Mouse (Mus musculus) embryonic facial prominence, embryonic 13.5 days (tissue): ENCODE results near the gene Gxylt2. TPM values are rescaled to one million over a fixed set of nuclear protein-coding genes. Genes with fewer than 3 reads are reported as not detected.

Experiments used
- ATAC-seq: fragments of 200-750 bp; cut with Nextera tagmentation; 2 replicates; pipeline ENCODE4 v1.8.0; 2017; ENCODE audit warnings: low read depth; ENCODE audit not compliant: insufficient number of reproducible peaks, insufficient read depth, low FRiP score, low TSS enrichment
- H3K27ac ChIP-seq: fragments of 300-500 bp; sonication (generic); 2 replicates; pipeline ENCODE4 v1.5.1; 2015; ENCODE audit warnings: moderate library complexity, mild to moderate bottlenecking, inconsistent platforms
- H3K27me3 ChIP-seq: fragments of 300-500 bp; sonication (generic); 2 replicates; pipeline ENCODE4 v1.6.1; 2015; ENCODE audit warnings: mild to moderate bottlenecking, inconsistent platforms
- H3K36me3 ChIP-seq: fragments of 300-500 bp; sonication (generic); 2 replicates; pipeline ENCODE4 v1.6.1; 2015; ENCODE audit warnings: mild to moderate bottlenecking, inconsistent platforms
- H3K4me1 ChIP-seq: fragments of 300-500 bp; sonication (generic); 2 replicates; pipeline ENCODE4 v1.6.1; 2015; ENCODE audit warnings: inconsistent platforms
- H3K4me2 ChIP-seq: fragments of 300-500 bp; sonication (generic); 2 replicates; pipeline ENCODE4 v1.6.1; 2015; ENCODE audit warnings: moderate library complexity, mild to moderate bottlenecking, inconsistent platforms
- H3K4me3 ChIP-seq: fragments of 300-500 bp; sonication (generic); 2 replicates; pipeline ENCODE4 v1.5.1; 2015; ENCODE audit warnings: mild to moderate bottlenecking, inconsistent platforms
- H3K9ac ChIP-seq: fragments of 300-500 bp; sonication (generic); 2 replicates; pipeline ENCODE4 v1.6.1; 2015; ENCODE audit warnings: mild to moderate bottlenecking, inconsistent platforms
- H3K9me3 ChIP-seq: fragments of 300-500 bp; sonication (generic); 2 replicates; pipeline ENCODE4 v1.6.1; 2016; ENCODE audit warnings: inconsistent platforms
- WGBS: fragments of 180-500 bp; shearing (Covaris S2); methylation state at CpG from one replicate; pipeline ENCODE4 v1.1.7; 2015; ENCODE audit warnings: mixed read lengths; 5-methylcytosine and 5-hydroxymethylcytosine counted together
- polyA plus RNA-seq: library from polyadenylated mRNA; unstranded; fragments of >200 nt; fragmentation: Nextera tagmentation; extraction: Ambion mirVana; gene quantifications from 2 replicates; pipeline ENCODE4 v1.2.1, GENCODE M21; 2015

The Gxylt2 gene
- polyA plus RNA-seq, 1 experiment from 2014 or later, result 33.2 TPM

- WGBS, result 63% methylated on average over 10 of the region's 10 CpGs
These were observed 96.0 kb downstream of the Gxylt2 start for GRCm38 (mm10) chr6:100800497-100800955.

GRCm38 (mm10) chr6:100802381-100803083 lies 98.0 kb downstream of the Gxylt2 start:
- Histone ChIP-seq H3K4me1 (peaks cover 9% of the 10 kb centered on the region; the same call in 1 of the 2 replicates), H3K9ac (no peak overlapping the region), H3K36me3 (peaks cover 58% of the 10 kb centered on the region), H3K27me3 (no peaks in the 10 kb centered on the region), H3K4me3 (no peak overlapping the region), H3K9me3 (no peaks in the 10 kb centered on the region), H3K27ac (no peak overlapping the region), H3K4me2 (no peak overlapping the region)
- 67% methylated on average over 13 of the region's 13 CpGs for WGBS
- ATAC-seq, result no peak

More at GRCm38 (mm10) chr6:100800497-100800955, 96.0 kb downstream of the Gxylt2 start:
- Histone ChIP-seq H3K4me1 (peaks cover 14% of the 10 kb centered on the region; the same call in 1 of the 2 replicates), H3K36me3 (peaks cover 57% of the 10 kb centered on the region), H3K4me3 (no peak overlapping the region), H3K4me2 (no peak overlapping the region), H3K27me3 (no peaks in the 10 kb centered on the region), H3K9ac (no peak overlapping the region), H3K27ac (no peak overlapping the region), H3K9me3 (no peaks in the 10 kb centered on the region)
- ATAC-seq, result no peak

GRCm38 (mm10) chr6:100803250-100803649 lies 98.7 kb downstream of the Gxylt2 start:
- Histone ChIP-seq H3K9me3 (no peaks in the 10 kb centered on the region), H3K4me2 (no peak overlapping the region), H3K36me3 (peaks cover 51% of the 10 kb centered on the region), H3K9ac (no peak overlapping the region), H3K27me3 (no peaks in the 10 kb centered on the region), H3K4me3 (no peak overlapping the region), H3K4me1 (peaks cover 9% of the 10 kb centered on the region; the same call in 1 of the 2 replicates), H3K27ac (no peak overlapping the region)
- ATAC-seq, result no peak
- 79% methylated on average over 3 of the region's 3 CpGs for WGBS

GRCm38 (mm10) chr6:100807187-100807586 lies 102.7 kb downstream of the Gxylt2 start:
- H3K27me3 ChIP-seq, result no peaks in the 10 kb centered on the region
- H3K9ac ChIP-seq, result no peak overlapping the region
- 91% methylated on average over 9 of the region's 9 CpGs for WGBS
- H3K4me2 ChIP-seq, result no peak overlapping the region
- H3K4me1 ChIP-seq, result no peaks in the 10 kb centered on the region
- no peak overlapping the region for H3K27ac ChIP-seq
- ATAC-seq, result no peak
- peaks cover 21% of the 10 kb centered on the region for H3K36me3 ChIP-seq
- no peak overlapping the region for H3K4me3 ChIP-seq
- no peaks in the 10 kb centered on the region for H3K9me3 ChIP-seq

- no peaks in the 10 kb centered on the region for H3K9me3 ChIP-seq
- peaks cover 21% of the 10 kb centered on the region for H3K36me3 ChIP-seq
- no peaks in the 10 kb centered on the region for H3K27me3 ChIP-seq
- H3K4me1 ChIP-seq, result no peaks in the 10 kb centered on the region
- H3K27ac ChIP-seq, result no peak overlapping the region
- no peak overlapping the region for H3K9ac ChIP-seq
- WGBS, result 36% methylated on average over 1 of the region's 1 CpGs
- no peak overlapping the region for H3K4me2 ChIP-seq
- no peak for ATAC-seq
- no peak overlapping the region for H3K4me3 ChIP-seq
These were observed 103.2 kb downstream of the Gxylt2 start for GRCm38 (mm10) chr6:100807746-100808145.

GRCm38 (mm10) chr6:100808221-100808778 lies 103.8 kb downstream of the Gxylt2 start:
- H3K36me3 ChIP-seq, result peaks cover 21% of the 10 kb centered on the region

GRCm38 (mm10) chr6:100810117-100810516 lies 105.6 kb downstream of the Gxylt2 start:
- Histone ChIP-seq H3K9ac (no peak overlapping the region), H3K36me3 (peaks cover 17% of the 10 kb centered on the region), H3K4me2 (no peak overlapping the region), H3K4me3 (no peak overlapping the region), H3K27me3 (no peaks in the 10 kb centered on the region), H3K9me3 (no peaks in the 10 kb centered on the region), H3K4me1 (no peaks in the 10 kb centered on the region), H3K27ac (no peak overlapping the region)
- no peak for ATAC-seq
- 85% methylated on average over 4 of the region's 4 CpGs for WGBS

More at GRCm38 (mm10) chr6:100808221-100808778, 103.8 kb downstream of the Gxylt2 start:
- H3K27ac ChIP-seq, result no peak overlapping the region
- WGBS, result 88% methylated on average over 6 of the region's 6 CpGs
- no peak for ATAC-seq
- no peak overlapping the region for H3K4me3 ChIP-seq
- no peak overlapping the region for H3K4me2 ChIP-seq
- H3K9me3 ChIP-seq, result no peaks in the 10 kb centered on the region
- H3K9ac ChIP-seq, result no peak overlapping the region
- H3K4me1 ChIP-seq, result no peaks in the 10 kb centered on the region
- no peaks in the 10 kb centered on the region for H3K27me3 ChIP-seq

GRCm38 (mm10) chr6:100811731-100812130 lies 107.2 kb downstream of the Gxylt2 start:
- ATAC-seq, result no peak
- WGBS, result 85% methylated on average over 3 of the region's 3 CpGs
- peaks cover 7% of the 10 kb centered on the region for H3K36me3 ChIP-seq
- no peak overlapping the region for H3K4me3 ChIP-seq
- no peaks in the 10 kb centered on the region for H3K4me1 ChIP-seq
- H3K9me3 ChIP-seq, result no peaks in the 10 kb centered on the region
- H3K27ac ChIP-seq, result no peak overlapping the region
- H3K27me3 ChIP-seq, result no peaks in the 10 kb centered on the region
- H3K9ac ChIP-seq, result no peak overlapping the region
- no peak overlapping the region for H3K4me2 ChIP-seq

- Histone ChIP-seq H3K27ac (no peak overlapping the region), H3K27me3 (no peaks in the 10 kb centered on the region), H3K9me3 (no peaks in the 10 kb centered on the region), H3K9ac (no peak overlapping the region), H3K36me3 (no peaks in the 10 kb centered on the region), H3K4me3 (no peak overlapping the region), H3K4me1 (no peaks in the 10 kb centered on the region), H3K4me2 (no peak overlapping the region)
- ATAC-seq, result no peak
- WGBS, result 87% methylated on average over 2 of the region's 2 CpGs
These were observed 116.8 kb downstream of the Gxylt2 start for GRCm38 (mm10) chr6:100821367-100821766.

GRCm38 (mm10) chr6:100823356-100823755 lies 118.8 kb downstream of the Gxylt2 start:
- H3K36me3 ChIP-seq, result no peaks in the 10 kb centered on the region
- H3K4me3 ChIP-seq, result no peak overlapping the region
- H3K27ac ChIP-seq, result no peak overlapping the region
- no peaks in the 10 kb centered on the region for H3K27me3 ChIP-seq
- no peaks in the 10 kb centered on the region for H3K4me1 ChIP-seq
- H3K4me2 ChIP-seq, result no peak overlapping the region
- ATAC-seq, result 0 out of 2 replicates have a peak, but pooled peaks have one; percentile 20
- WGBS, result 34% methylated on average over 1 of the region's 1 CpGs
- H3K9ac ChIP-seq, result no peak overlapping the region
- H3K9me3 ChIP-seq, result no peaks in the 10 kb centered on the region

GRCm38 (mm10) chr6:100824381-100824965 lies 119.9 kb downstream of the Gxylt2 start:
- no peak overlapping the region for H3K4me3 ChIP-seq
- H3K36me3 ChIP-seq, result no peaks in the 10 kb centered on the region
- H3K4me2 ChIP-seq, result no peak overlapping the region
- ATAC-seq, result no peak
- no peaks in the 10 kb centered on the region for H3K9me3 ChIP-seq
- H3K4me1 ChIP-seq, result no peaks in the 10 kb centered on the region
- H3K9ac ChIP-seq, result no peak overlapping the region
- H3K27me3 ChIP-seq, result no peaks in the 10 kb centered on the region
- WGBS, result 71% methylated on average over 7 of the region's 7 CpGs
- H3K27ac ChIP-seq, result no peak overlapping the region

GRCm38 (mm10) chr6:100826046-100826445 lies 121.5 kb downstream of the Gxylt2 start:
- Histone ChIP-seq H3K9ac (no peak overlapping the region), H3K9me3 (no peaks in the 10 kb centered on the region), H3K4me2 (no peak overlapping the region), H3K27me3 (no peaks in the 10 kb centered on the region), H3K27ac (no peak overlapping the region), H3K36me3 (no peaks in the 10 kb centered on the region), H3K4me3 (no peak overlapping the region), H3K4me1 (no peaks in the 10 kb centered on the region)
- ATAC-seq, result no peak
- WGBS, result 67% methylated on average over 6 of the region's 6 CpGs
